Mouse (Mus musculus) ovary, postnatal 10 days (tissue): ENCODE data around the gene Wdr63.
"Not testable (repeated sequence)": the region's sequence is repeated elsewhere in the genome, so short reads cannot be mapped to it uniquely, and the experiment has no call there.

Experiments
- DNase-seq: peaks from one replicate; pipeline ENCODE4 v3.0.0; 2022; ENCODE audit warnings: low spot score

Wdr63 gene

DNA sequence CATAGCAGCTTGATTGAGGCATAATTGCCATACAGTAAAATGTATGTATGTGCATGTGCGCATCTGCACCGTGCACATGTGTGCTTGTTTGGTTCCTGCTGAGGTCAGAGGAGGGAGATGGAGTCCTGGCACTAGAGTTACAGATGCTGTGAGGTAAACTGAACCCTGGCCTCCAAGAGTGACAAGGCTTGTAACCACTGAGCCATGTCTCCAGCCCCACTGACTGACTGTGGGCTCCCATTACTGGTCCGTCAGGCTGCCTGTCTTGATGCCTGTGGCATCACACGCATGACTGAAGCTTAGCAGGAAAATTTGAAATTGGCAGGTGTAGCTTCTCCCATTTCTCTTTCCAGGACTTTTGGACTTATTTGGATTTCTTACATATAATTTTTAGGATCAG lies 97.2 kb downstream of the Wdr63 start:
- no peak for DNase-seq

DNA sequence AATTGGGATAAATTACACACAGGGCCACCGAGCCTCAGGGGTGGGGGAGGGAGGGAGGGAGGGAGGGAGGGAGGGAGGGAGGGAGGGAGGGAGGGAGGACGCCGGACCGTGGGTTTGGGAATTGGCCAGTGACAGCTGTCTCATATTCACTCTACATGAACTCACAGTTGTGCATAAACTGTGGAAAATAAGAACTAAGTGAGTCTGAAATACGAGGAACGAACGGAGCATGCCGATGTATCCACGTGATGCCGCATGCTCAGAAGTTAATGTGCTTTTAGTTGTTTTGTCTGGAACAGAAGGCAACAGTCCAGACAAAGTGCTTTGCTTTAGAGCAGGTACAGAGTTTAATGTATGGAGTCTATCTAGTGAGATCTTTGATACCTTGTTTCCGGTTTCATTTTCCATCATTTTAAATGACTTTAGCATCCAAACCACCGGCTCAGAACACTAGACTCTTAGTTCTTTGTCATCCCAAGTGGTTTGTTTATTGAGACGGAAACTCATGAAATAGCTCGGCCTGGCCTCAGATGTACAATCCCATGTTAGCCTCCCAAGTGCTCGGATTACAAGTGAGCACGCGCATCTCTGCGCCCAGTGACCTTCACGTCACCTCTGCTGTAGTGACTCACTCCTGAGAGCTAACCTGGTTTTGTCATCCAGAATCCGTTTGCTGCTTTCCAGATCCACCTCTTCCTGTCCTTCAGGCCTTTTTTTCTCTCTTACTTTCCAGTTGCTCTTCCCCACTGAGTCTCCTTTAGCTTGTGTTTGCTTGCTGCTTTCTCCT lies 97.9 kb downstream of the Wdr63 start:
- no peak for DNase-seq

DNA sequence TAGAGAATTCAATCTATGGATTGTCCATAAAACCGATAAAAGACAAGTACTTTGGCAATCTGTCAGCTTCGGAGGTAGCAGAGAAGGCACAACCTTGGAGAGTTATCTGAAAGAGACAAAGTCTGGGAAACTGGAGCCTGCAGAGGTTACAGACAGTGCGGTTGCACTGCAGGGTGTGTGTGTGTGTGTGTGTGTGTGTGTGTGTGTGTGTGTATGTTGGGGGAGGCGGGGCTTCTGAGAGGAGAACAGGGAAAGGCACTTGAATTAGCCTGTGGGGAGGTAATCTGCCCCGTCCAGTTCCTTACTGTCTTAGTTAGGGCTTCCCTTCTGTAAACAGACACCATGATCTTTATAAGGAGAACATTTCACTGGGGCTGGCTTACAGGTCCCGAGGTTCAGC lies 100.1 kb downstream of the Wdr63 start:
- no peak for DNase-seq

DNA sequence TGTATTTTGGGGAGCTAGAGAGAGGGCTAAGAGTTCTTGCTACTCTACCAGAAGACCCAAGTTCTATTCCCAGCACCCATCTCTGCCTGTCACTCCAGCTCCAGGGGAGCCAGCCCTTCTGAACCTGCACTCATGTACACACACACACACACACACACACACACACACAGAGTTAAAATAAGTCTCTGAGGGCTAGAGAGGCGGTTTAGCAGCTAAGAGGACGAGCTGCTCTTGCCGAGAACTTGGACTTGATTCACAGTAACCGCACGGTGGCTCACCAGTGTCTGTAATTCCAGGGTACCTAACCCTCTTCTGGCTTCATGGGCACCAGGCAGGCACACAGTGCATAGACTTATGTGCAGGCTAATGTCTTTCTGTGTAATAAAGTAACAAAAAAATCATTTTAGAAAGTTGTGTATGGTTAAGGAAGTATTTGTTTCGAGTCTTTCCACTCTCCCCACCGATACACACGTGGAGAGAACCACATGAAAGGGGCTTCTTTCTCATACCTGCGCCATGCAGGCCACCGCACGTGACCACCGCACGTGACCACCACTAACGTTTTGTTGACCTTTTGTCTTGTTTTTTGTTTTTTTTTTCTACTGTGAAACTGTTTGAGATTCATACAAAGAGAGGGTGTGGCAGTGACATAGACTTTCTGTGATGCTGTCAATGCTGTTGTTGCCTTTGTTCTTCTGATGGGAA lies 103.4 kb downstream of the Wdr63 start:
- DNase-seq: no peak

DNA sequence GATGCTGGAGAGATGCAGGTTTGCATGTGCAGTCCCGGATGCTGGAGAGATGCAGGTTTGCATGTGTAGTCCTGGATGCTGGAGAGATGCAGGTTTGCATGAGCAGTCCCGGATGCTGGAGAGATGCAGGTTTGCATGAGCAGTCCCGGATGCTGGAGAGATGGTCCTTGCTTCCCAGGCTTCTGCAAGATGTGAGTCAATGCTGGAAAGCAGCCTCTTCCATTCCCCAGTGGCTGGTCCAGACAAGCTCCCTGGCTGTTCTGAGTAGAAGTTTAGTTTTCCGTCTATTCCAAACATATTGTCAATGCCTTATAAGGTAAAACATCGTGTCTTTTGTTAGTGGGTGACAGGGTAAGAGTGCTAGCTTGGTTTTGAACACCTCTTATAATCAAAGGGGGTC lies 111.4 kb downstream of the Wdr63 start:
- not testable (repeated sequence) for DNase-seq

DNA sequence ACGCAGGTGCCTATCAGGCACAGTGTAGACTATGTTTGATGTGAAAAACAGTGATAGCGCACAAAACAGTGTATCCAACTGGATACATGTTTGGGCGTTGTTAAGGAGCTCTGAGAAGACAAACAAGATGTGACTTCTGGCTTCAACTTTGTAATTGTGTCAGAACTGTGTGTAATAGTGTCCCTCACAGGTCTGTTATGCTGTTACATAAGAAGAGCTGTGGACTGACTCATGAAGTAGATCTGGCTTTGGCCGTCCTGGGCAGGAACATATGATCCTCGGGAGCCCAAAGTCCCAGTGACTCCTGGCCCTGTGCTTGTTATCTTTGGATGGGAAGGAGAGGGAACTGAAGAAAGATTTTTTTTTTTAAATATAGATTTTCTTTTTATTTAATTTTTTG lies 112.4 kb downstream of the Wdr63 start:
- no peak for DNase-seq

DNA sequence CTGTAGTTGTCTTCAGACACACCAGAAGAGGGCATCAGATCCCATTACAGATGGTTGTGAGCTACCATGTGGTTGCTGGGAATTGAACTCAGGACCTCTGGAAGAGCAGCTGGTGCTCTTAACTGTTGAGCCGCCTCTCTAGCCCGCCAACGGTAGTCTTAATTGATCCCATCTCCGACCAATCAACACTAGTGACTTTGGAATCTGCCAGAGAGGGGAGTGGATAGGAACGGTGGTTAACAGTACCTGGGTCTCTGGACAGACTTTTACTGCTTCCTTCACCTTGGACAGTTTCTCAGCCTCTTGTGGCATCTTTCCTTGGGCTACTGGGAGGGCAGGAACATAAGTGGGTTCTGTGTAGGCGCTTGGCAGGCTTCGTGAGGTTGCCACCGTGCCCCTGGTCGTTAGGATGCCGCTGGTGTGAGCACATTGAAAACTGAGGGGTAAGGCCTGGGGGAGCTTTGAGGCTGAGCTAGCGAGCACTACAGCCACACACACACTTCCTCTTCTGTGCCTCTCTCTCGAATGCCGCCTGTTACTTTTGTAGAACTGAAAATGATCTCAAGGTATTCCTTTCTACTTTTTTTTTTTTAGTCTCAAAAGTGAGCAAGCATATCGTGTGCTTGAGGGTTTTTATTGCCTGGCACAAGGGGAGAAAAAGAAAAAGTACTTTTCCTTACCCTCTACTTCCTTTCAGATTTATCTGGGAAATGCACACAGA lies 114.3 kb downstream of the Wdr63 start:
- DNase-seq: no peak

DNA sequence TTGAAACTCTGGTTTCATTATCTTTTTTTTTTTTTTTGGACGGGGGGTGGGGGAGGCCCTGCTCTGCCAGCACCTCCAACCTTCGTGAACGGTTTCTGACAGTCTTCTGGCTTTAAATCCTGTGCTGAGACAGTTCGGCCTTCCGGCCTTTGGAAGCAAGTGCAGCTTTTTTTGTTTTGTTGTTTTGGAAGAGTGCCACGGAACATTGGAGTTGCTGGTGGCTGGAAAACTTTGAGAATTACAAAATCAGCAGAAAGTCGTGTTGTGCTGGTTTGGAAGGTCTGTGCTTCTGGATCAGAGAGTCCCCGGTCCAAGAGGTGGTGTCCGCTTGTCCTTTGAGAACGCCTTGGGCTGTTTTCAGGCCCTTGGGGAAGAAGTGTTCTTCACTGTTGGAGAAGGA lies 115.1 kb downstream of the Wdr63 start:
- no peak for DNase-seq

DNA sequence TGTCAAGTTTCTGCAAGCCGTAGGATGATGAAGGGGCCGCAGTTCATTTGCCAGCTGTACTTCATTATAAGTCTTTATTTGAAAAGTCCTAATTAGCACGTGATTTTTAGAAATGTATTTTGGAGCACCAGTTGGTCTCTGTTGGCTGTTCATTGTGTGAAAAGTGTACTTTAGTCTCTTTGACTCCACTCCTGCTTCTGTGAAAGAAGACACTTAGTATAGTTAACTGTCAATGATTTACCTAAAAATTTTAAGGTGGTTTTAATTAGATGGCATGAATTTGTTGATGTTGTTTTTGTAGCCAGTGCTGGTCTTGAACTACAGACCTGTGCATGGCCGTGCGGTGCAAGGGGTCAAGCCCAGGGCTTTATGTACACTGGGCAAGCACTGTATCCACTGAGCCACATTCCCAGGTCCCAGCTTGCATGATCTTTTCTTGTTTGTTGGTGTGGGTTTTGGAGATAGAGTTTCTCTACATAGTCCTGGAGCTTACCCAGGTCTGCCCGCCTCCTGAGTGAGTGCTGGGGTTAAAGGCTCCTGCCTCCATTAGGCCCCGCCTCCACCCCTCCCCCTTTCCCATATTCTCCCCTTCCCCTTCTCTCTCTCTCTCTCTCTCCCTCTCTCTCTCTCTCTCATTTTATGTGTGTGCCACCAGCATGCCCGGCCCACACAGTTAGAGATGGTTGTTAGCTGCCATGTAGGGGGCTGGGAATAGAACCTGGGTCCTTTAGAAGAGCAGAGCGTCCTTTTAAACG lies 115.8 kb downstream of the Wdr63 start:
- no peak for DNase-seq

DNA sequence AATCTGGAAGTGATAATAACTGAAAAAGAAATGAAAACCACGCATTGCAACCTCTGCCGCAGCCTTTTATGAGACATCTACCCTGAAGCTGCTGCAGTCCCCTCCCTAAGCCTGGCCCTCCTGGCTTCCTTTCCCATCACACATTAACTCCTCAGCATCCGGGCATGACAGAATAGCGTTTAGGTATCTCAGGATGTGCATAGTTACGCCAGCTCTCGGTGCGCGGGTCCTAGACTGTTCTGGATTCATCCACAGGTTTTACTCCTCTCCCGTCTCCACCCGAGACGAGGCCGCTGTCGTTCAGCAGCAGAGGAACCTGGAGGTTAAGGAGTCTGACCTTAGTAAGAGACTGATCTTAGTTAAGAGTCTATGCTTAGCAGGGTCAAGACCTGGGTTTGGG lies 116.8 kb downstream of the Wdr63 start:
- DNase-seq: no peak
